Mouse (Mus musculus) CH12.LX (cell line): ENCODE measurements at regions not wholly inside any gene's neighbourhood (a gene's known extent, or its start where the extent isn't known, plus 50 kb on each side); places are given as distances from the start of the nearest gene placed in this dataset.

Source experiments
- BHLHE40 ChIP-seq: IDR thresholded peaks from 2 replicates; pipeline ENCODE4 v1.6.1; 2011; ENCODE audit warnings: mild to moderate bottlenecking, low read depth, low read length, improper control_type of control experiment
- CHD2 ChIP-seq: IDR thresholded peaks from 2 replicates; pipeline ENCODE4 v1.6.1; 2011; ENCODE audit warnings: low read length, improper control_type of control experiment
- CTCF ChIP-seq, 2 experiments: IDR thresholded peaks in 1 of 2; conservative IDR thresholded peaks in 1 of 2; 2 replicates each; pipeline ENCODE4 v1.5.1; 2011 to 2012; ENCODE audit warnings: low read depth in 2 of 2, low read length in 2 of 2, improper control_type of control experiment in 1 of 2, inconsistent platforms in 1 of 2, mild to moderate bottlenecking in 1 of 2, moderate library complexity in 1 of 2
- EP300 ChIP-seq: IDR thresholded peaks from 2 replicates; pipeline ENCODE4 v1.6.1; 2011; ENCODE audit warnings: low read length, improper control_type of control experiment
- GABPA ChIP-seq: IDR thresholded peaks from 2 replicates; pipeline ENCODE4 v1.6.1; 2012; ENCODE audit warnings: low read depth, low read length, improper control_type of control experiment, inconsistent platforms; ENCODE audit not compliant: insufficient replicate concordance
- MAX ChIP-seq: IDR thresholded peaks from 2 replicates; pipeline ENCODE4 v1.6.1; 2011; ENCODE audit warnings: low read length, improper control_type of control experiment
- MAZ ChIP-seq: IDR thresholded peaks from 2 replicates; pipeline ENCODE4 v1.6.1; 2012; ENCODE audit warnings: low read depth, mild to moderate bottlenecking, inconsistent platforms, low read length, improper control_type of control experiment, moderate library complexity
- MEF2A ChIP-seq: IDR thresholded peaks from 2 replicates; pipeline ENCODE4 v1.6.1; 2014; ENCODE audit warnings: low read depth, mild to moderate bottlenecking, inconsistent platforms, low read length, improper control_type of control experiment, borderline replicate concordance
- POLR2A ChIP-seq: IDR thresholded peaks from 2 replicates; pipeline ENCODE4 v1.6.1; 2011; ENCODE audit warnings: low read depth, mild to moderate bottlenecking, improper control_type of control experiment, low read length
- RAD21 ChIP-seq: IDR thresholded peaks from 2 replicates; pipeline ENCODE4 v1.6.1; 2011; ENCODE audit warnings: low read depth, mild to moderate bottlenecking, low read length, improper control_type of control experiment, moderate library complexity
- TBP ChIP-seq: conservative IDR thresholded peaks from 2 replicates; pipeline ENCODE4 v1.6.1; 2011; ENCODE audit warnings: low read depth, low read length, improper control_type of control experiment
- TCF12 ChIP-seq: IDR thresholded peaks from 2 replicates; pipeline ENCODE4 v1.6.1; 2014; ENCODE audit warnings: low read depth, mild to moderate bottlenecking, inconsistent platforms, low read length, improper control_type of control experiment
- USF1 ChIP-seq: IDR thresholded peaks from 2 replicates; pipeline ENCODE4 v1.6.1; 2014; ENCODE audit warnings: low read depth, mild to moderate bottlenecking, inconsistent platforms, low read length, improper control_type of control experiment
- ZC3H11A ChIP-seq: IDR thresholded peaks from 2 replicates; pipeline ENCODE4 v1.6.1; 2012; ENCODE audit warnings: low read depth, mild to moderate bottlenecking, inconsistent platforms, low read length, improper control_type of control experiment

- TF ChIP-seq MEF2A (no peak), POLR2A (no peak), CTCF (conservative IDR thresholded peaks at IDR 0.05 in 1 of 2, IDR thresholded peaks at IDR 0.05 in 1 of 2; ENCODE audit: low read depth in 2 of 2, low read length in 2 of 2) (no peak), CHD2 (no peak), MAZ (no peak), EP300 (no peak), USF1 (no peak), RAD21 (no peak), MAX (no peak), BHLHE40 (no peak), ZC3H11A (no peak), TCF12 (no peak), TBP (no peak), GABPA (no peak)
These were observed 605.1 kb downstream of the Adam6a start for GRCm38 (mm10) chr12:114148779-114149178.
